Mouse (Mus musculus) midbrain, embryonic 10.5 days (tissue): ENCODE data around the gene 9830107B12Rik. TPM values are rescaled to one million over a fixed set of nuclear protein-coding genes. Genes with fewer than 3 reads are reported as not detected.
A peak's percentile ranks its signal among the peaks of the same experiment; 100 is the strongest.

ENCODE experiments used
- DNase-seq: peaks from one replicate; pipeline ENCODE4 v3.0.0-alpha.2; 2017; ENCODE audit warnings: low spot score
- H3K27ac ChIP-seq: fragments of 300-500 bp; sonication (generic); replicated peaks from 2 replicates; pipeline ENCODE4 v1.5.1; 2016; ENCODE audit warnings: mild to moderate bottlenecking
- H3K27me3 ChIP-seq: fragments of 300-500 bp; sonication (generic); 2 replicates; pipeline ENCODE4 v1.6.1; 2016; ENCODE audit warnings: low read depth, mild to moderate bottlenecking; ENCODE audit not compliant: poor library complexity, severe bottlenecking
- H3K36me3 ChIP-seq: fragments of 300-500 bp; sonication (generic); 2 replicates; pipeline ENCODE4 v1.6.1; 2016; ENCODE audit warnings: mild to moderate bottlenecking, moderate library complexity
- H3K4me1 ChIP-seq: fragments of 300-500 bp; sonication (generic); 2 replicates; pipeline ENCODE4 v1.6.1; 2016
- H3K4me3 ChIP-seq: fragments of 300-500 bp; sonication (generic); 2 replicates; pipeline ENCODE4 v1.5.1; 2016; ENCODE audit warnings: mild to moderate bottlenecking, moderate library complexity
- H3K9me3 ChIP-seq: fragments of 300-500 bp; sonication (generic); replicated peaks from 2 replicates; pipeline ENCODE4 v1.6.1; 2016; ENCODE audit warnings: mild to moderate bottlenecking
- WGBS: fragments of 180-500 bp; shearing (Covaris S2); methylation state at CpG from one replicate; pipeline ENCODE4 v1.1.7; 2016; 5-methylcytosine and 5-hydroxymethylcytosine counted together
- polyA plus RNA-seq: library from polyadenylated mRNA; unstranded; fragments of >200 nt; fragmentation: Nextera tagmentation; extraction: Ambion mirVana; gene quantifications from 2 replicates; pipeline ENCODE4 v1.2.1, GENCODE M21; 2016

The 9830107B12Rik gene
- polyA plus RNA-seq, 1 experiment from 2014 or later, result not detected

DNA sequence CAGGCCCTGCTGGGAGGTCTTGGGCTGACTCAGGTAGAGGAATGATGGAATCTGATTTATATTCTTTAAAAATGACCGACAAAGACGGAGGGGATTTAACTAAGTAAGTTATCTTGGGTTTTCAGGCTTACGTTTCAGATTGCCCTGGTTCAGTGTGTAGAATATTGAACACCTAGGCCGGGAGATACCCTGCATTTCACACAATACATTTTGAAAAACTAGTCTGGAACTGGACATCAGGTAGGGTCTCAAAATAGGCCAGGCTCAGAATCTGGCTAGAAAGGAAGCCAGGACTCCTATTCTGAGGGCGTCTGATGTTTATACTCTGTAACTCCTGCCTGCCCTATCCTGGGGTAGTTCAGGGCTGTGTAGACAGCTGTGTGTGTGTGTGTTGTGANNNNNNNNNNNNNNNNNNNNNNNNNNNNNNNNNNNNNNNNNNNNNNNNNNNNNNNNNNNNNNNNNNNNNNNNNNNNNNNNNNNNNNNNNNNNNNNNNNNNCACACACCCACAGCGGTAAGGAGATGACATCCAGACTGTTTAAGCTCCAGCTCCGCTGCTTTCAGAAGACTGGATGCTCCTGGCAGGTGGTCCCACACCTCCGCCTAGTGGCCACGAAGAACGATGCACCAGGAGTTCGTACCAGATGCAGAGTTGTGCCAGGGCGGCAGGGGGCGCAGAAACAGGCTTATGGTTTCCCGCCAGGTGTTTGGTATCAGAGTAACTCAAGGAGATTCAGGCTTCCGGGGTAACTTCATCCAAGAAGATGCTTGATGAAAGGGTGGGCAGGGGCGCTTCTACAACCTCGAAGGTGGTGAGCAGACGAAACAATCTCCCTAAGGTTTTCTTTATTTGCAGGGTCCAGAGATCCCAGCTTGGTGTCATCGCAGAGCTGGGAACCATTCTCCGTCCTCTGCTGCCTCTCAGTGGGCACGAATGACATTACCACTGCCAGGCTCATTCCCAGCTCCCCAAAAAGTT lies 45.3 kb downstream of the 9830107B12Rik start:
- H3K9me3 ChIP-seq, result no peaks in the 10 kb centered on the region
- peaks cover 50% of the 10 kb centered on the region for H3K4me1 ChIP-seq
- DNase-seq, result peak; percentile 91
- WGBS, result 12% methylated on average over 21 of the region's 21 CpGs
- peaks cover 50% of the 10 kb centered on the region for H3K27me3 ChIP-seq
- H3K4me3 ChIP-seq, result peak overlapping the region; percentile 42
- H3K27ac ChIP-seq, result peak overlapping the region; percentile 69
- no peaks in the 10 kb centered on the region for H3K36me3 ChIP-seq

DNA sequence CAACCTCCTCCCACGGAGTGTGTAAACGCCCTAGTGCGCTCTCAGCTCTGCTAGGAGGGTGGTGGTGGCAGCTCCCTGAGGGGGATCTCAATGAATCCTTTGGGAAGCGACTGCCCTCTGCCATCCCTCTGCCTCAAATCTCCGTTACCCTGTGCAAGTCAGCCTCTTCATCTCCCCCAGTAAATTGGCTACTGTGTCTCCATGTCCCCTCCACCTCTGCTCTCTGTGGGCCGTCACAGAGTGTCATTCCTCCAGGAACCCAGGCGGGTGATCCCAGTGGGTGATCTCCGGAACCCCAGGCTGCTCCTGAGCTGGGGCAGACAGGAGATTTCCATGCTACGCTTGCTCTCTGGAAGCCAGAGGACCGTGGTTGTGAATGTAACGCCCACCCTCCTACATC lies 46.8 kb downstream of the 9830107B12Rik start:
- 5% methylated on average over 11 of the region's 11 CpGs for WGBS
- Histone ChIP-seq H3K36me3 (no peaks in the 10 kb centered on the region), H3K4me1 (peaks cover 62% of the 10 kb centered on the region), H3K9me3 (no peaks in the 10 kb centered on the region), H3K27me3 (peaks cover 62% of the 10 kb centered on the region), H3K4me3 (peak overlapping the region; percentile 53), H3K27ac (peak overlapping the region; percentile 67)
- DNase-seq, result no peak

GRCm38 (mm10) chr17:48098528-48098890 lies 47.6 kb downstream of the 9830107B12Rik start:
- H3K4me1 ChIP-seq, result peaks cover 62% of the 10 kb centered on the region
- 0 out of 2 replicates have a peak, but pooled peaks cover 2% of the 10 kb centered on the region for H3K9me3 ChIP-seq
- H3K27ac ChIP-seq, result peak overlapping the region; percentile 70; the same call in 1 of the 2 replicates
- under 1% methylated on average over 19 of the region's 19 CpGs for WGBS
- DNase-seq, result peak; percentile 54
- peaks cover 70% of the 10 kb centered on the region for H3K27me3 ChIP-seq
- peak overlapping the region; percentile 53 for H3K4me3 ChIP-seq
- H3K36me3 ChIP-seq, result no peaks in the 10 kb centered on the region

GRCm38 (mm10) chr17:48097743-48098527 lies 48.1 kb downstream of the 9830107B12Rik start:
- 0 out of 2 replicates have a peak, but pooled peaks cover 4% of the 10 kb centered on the region for H3K9me3 ChIP-seq
- no peaks in the 10 kb centered on the region for H3K36me3 ChIP-seq
- H3K4me3 ChIP-seq, result peak overlapping the region; percentile 53
- peak overlapping the region; percentile 70 for H3K27ac ChIP-seq
- DNase-seq, result peak; percentile 79
- H3K27me3 ChIP-seq, result peaks cover 76% of the 10 kb centered on the region
- under 1% methylated on average over 43 of the region's 43 CpGs for WGBS
- H3K4me1 ChIP-seq, result peaks cover 62% of the 10 kb centered on the region

GRCm38 (mm10) chr17:48097011-48097742 lies 48.9 kb downstream of the 9830107B12Rik start:
- Histone ChIP-seq H3K27ac (peak overlapping the region; percentile 70), H3K4me1 (peaks cover 62% of the 10 kb centered on the region), H3K4me3 (peak overlapping the region; percentile 53), H3K27me3 (peaks cover 77% of the 10 kb centered on the region), H3K36me3 (no peaks in the 10 kb centered on the region), H3K9me3 (0 out of 2 replicates have a peak, but pooled peaks cover 4% of the 10 kb centered on the region)
- peak; percentile 79 for DNase-seq
- WGBS, result under 1% methylated on average over 40 of the region's 41 CpGs

DNA sequence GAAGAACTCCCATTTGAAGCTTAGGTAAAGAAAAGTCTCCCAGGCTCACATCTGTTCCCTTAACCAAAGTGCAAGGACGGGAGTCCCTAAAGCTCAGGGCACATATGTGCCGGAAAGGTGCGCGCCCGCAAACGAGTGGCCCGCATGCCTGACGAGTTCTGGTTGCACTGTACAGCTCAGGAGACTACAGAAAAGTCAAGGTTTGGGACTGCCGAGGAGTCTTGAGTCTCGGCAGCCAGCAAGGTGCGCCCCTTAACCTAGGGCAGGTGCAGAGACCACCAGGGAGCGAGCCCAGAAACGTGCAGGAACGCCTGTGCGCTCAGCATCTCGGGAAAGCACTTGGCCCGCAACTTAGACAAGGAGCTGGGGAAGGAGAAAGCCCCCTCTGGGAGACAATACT lies 49.7 kb downstream of the 9830107B12Rik start:
- H3K36me3 ChIP-seq, result no peaks in the 10 kb centered on the region
- 0 out of 2 replicates have a peak, but pooled peaks cover 4% of the 10 kb centered on the region for H3K9me3 ChIP-seq
- no peak for DNase-seq
- peak overlapping the region; percentile 49; the same call in 1 of the 2 replicates for H3K27ac ChIP-seq
- peaks cover 77% of the 10 kb centered on the region for H3K27me3 ChIP-seq
- WGBS, result 3% methylated on average over 17 of the region's 17 CpGs
- H3K4me3 ChIP-seq, result peak overlapping the region; percentile 53
- peaks cover 62% of the 10 kb centered on the region for H3K4me1 ChIP-seq

DNA sequence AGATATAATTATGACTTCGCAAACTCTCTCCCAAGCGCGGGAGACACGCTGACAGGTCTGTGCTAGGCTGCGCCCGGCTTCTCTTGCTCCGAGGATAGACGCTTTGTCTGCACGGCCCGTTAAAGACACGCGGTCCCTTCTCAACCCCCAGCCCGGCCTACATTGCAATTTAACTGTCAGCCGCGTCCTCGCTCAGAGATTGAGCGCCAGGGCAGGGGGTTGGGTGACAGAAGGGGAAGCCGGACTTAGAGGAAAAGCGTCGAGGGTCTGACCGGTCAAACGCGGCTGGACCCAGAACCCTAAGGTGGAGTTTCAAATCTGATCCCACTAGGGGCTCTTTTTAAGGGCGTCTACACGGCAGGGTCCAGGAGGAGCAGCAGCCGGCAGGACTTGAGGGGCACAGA lies 50.3 kb downstream of the 9830107B12Rik start:
- DNase-seq, result peak; percentile 68

DNA sequence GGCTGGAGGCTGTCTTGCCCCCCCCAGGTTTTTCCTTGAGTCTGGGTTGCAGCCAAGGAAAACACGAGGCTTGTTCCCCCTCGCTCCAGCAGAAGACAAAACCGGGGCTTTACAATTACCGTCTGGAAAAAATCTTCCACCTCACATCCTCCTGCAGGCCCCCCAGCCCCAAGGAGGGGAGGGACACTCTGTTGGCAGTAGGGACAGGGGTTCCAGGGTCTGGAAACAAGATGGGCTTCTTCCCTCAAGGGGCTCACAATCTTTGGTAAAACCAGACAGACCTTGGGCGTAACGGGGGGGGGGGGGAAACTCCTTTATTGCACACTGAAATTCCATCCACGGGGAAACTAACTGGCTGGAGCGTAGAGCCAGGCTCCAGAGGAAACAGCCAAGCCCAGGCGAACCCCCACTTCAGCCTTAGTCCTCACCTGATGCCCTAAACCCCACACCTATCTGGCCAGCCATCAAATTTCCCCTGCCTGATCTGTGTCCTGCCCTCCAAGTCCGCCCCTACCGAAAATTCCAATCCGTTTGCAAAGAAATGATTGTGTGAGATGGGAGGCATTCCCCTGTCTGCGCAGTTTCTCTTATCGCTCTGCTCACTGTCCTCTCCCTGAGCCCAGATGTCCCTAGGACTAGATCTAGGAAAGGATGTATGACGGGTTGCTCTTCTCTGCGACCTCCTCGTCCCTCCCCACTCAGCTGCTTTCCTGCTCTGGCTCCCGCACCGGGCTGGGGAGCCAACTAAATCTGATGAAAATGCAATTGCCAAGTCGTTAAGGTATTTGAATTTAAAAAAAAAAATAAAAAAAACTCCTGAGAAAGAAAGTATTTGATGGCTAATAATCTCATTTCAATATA lies 51.0 kb downstream of the 9830107B12Rik start:
- peaks cover 72% of the 10 kb centered on the region for H3K27me3 ChIP-seq
- 8% methylated on average over 20 of the region's 20 CpGs for WGBS
- peak overlapping the region; percentile 53; the same call in 1 of the 2 replicates for H3K4me3 ChIP-seq
- peaks cover 59% of the 10 kb centered on the region for H3K4me1 ChIP-seq
- peak; percentile 26 for DNase-seq
- 0 out of 2 replicates have a peak overlapping the region, but pooled peaks have one; percentile 33 for H3K27ac ChIP-seq
- H3K36me3 ChIP-seq, result no peaks in the 10 kb centered on the region
- 0 out of 2 replicates have a peak, but pooled peaks cover 4% of the 10 kb centered on the region for H3K9me3 ChIP-seq

More for the DNA sequence above, 50.3 kb downstream of the 9830107B12Rik start:
- Histone ChIP-seq H3K27me3 (peaks cover 77% of the 10 kb centered on the region), H3K9me3 (0 out of 2 replicates have a peak, but pooled peaks cover 4% of the 10 kb centered on the region), H3K36me3 (no peaks in the 10 kb centered on the region), H3K4me3 (peak overlapping the region; percentile 53), H3K27ac (peak overlapping the region; percentile 56), H3K4me1 (peaks cover 60% of the 10 kb centered on the region)
- WGBS, result under 1% methylated on average over 26 of the region's 26 CpGs

GRCm38 (mm10) chr17:48093286-48093817 lies 52.7 kb downstream of the 9830107B12Rik start:
- Histone ChIP-seq H3K36me3 (no peaks in the 10 kb centered on the region), H3K4me1 (peaks cover 46% of the 10 kb centered on the region), H3K27me3 (peaks cover 55% of the 10 kb centered on the region), H3K4me3 (no peak overlapping the region), H3K27ac (no peak overlapping the region), H3K9me3 (0 out of 2 replicates have a peak, but pooled peaks cover 4% of the 10 kb centered on the region)
- no peak for DNase-seq
- WGBS, result 86% methylated on average over 5 of the region's 5 CpGs

DNA sequence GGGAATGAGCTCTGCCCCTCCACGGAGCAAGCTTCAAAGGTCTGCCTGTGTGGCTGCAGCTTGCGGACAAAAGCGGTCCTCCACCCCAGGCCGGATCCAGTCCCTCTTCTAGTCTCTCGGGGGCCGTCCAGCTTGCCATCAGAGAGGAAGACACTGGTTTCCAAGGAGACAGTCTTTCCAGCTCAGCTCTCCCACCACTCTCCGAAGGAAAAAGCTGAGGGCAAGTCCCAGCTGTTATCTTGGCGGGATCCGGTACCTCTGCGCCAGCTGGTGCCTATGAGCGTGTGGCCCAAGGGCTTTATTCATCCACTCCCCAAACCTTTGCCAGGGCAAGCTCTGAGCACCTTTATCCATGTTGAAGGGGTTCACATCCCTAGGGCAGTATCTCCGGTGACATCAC lies 55.8 kb downstream of the 9830107B12Rik start:
- Histone ChIP-seq H3K4me3 (no peak overlapping the region), H3K4me1 (peaks cover 15% of the 10 kb centered on the region), H3K27me3 (peaks cover 25% of the 10 kb centered on the region), H3K9me3 (0 out of 2 replicates have a peak, but pooled peaks cover 4% of the 10 kb centered on the region), H3K27ac (0 out of 2 replicates have a peak overlapping the region, but pooled peaks have one; percentile 28), H3K36me3 (no peaks in the 10 kb centered on the region)
- 72% methylated on average over 12 of the region's 12 CpGs for WGBS
- no peak for DNase-seq

DNA sequence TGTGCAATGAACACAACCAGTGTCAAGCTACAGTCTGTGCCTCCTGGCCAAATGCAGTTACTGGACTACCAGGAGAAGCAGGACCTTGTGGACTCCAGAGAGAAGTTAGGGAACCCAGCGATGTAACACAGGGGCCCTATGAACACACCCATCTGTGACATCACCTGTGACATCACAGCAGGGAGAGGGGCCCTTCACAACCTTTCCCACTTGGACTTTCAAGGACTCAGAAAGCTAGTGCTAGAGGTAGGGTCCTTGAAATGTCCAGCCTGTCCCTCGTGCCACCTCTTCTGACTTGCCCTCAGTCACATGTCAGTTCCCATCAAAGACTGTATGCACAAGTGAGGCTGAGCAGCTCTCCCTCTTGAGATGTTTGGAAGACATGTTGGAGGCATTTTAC lies 56.6 kb downstream of the 9830107B12Rik start:
- Histone ChIP-seq H3K9me3 (0 out of 2 replicates have a peak, but pooled peaks cover 4% of the 10 kb centered on the region), H3K27ac (no peak overlapping the region), H3K4me3 (no peak overlapping the region), H3K36me3 (no peaks in the 10 kb centered on the region), H3K4me1 (peaks cover 8% of the 10 kb centered on the region; the same call in 1 of the 2 replicates), H3K27me3 (peaks cover 16% of the 10 kb centered on the region)
- no peak for DNase-seq
- 77% methylated on average over 2 of the region's 2 CpGs for WGBS
